Mouse (Mus musculus): ENCODE measurements around the gene Clec2l.

DNA sequence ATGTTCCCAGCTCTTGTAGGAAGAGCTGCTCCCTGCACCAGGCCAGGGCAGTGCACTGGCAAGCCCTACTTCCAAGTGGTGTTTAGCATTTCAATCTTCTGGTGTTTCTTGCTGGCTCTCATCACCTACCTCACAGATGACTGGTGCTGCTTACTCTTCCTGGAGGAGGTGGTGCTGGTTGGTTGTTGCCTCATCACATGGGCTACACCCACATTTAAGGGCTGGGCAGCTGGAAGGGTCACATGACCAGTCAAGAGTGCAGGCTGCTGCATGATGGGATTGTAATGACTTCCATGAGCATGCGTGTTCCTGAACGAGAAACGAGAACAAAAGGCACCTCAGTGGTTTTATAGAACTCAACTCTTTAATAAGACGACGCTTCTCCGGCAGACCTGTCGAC is 55.8 kb downstream of the Clec2l start:
- no peak for TF ChIP-seq ZC3H11A (IDR thresholded peaks at IDR 0.05; ENCODE audit: borderline replicate concordance, low read depth, low read length)
- TF ChIP-seq MAFK (IDR thresholded peaks at IDR 0.05; ENCODE audit: insufficient read depth, low read depth, low read length): no peak
- TF ChIP-seq CHD2 (IDR thresholded peaks at IDR 0.05; ENCODE audit: low read depth, low read length): no peak
- TF ChIP-seq ZNF384 (IDR thresholded peaks at IDR 0.05; ENCODE audit: low read depth, low read length): no peak

Data from ES-E14 (cell line).